Mouse (Mus musculus): ENCODE data around the gene Gm609.

DNA sequence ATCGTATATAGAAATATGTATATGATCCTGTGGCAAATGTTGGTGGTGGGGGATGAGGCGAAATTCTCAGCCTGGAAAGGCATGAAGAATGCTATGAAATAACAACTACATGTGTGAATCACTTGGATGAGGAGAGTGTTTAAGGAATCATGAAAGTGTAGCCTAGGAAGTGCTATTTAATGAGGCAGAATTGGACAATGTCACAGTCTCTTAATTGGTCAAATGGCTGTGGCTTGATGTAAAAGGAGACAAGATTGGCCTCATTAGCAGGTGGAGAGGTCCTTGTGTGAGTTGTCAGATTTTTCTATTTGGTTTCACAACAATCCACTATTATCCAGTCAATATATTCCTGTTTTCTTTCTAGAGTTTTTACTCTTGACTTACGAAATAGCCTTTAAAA is 101.1 kb downstream of the Gm609 start:
- no peak for TF ChIP-seq CTCF (IDR thresholded peaks at IDR 0.05; ENCODE audit: low read depth)
- no peak for TF ChIP-seq EP300 (IDR thresholded peaks at IDR 0.05; ENCODE audit: low read depth)
